Mouse (Mus musculus) stomach, postnatal 0 days (tissue): ENCODE measurements around the gene Asic4. TPM values are rescaled to one million over a fixed set of nuclear protein-coding genes. Genes with fewer than 3 reads are reported as not detected.
A peak's percentile ranks its signal among the peaks of the same experiment; 100 is the strongest.

Experiments
- ATAC-seq: fragments of 200-750 bp; cut with Nextera tagmentation; 2 replicates; pipeline ENCODE4 v1.8.0; 2017; ENCODE audit not compliant: low FRiP score, low TSS enrichment
- DNase-seq: peaks from one replicate; pipeline ENCODE4 v3.0.0-alpha.2; 2016; ENCODE audit warnings: low spot score
- H3K27ac ChIP-seq: fragments of 300-500 bp; sonication (generic); replicated peaks from 2 replicates; pipeline ENCODE4 v1.5.1; 2014; ENCODE audit warnings: mild to moderate bottlenecking, control low read depth
- H3K27me3 ChIP-seq: fragments of 300-500 bp; sonication (generic); 2 replicates; pipeline ENCODE4 v1.6.1; 2014; ENCODE audit warnings: low read length; ENCODE audit not compliant: control insufficient read depth, insufficient read depth
- H3K36me3 ChIP-seq: fragments of 300-500 bp; sonication (generic); 2 replicates; pipeline ENCODE4 v1.6.1; 2014; ENCODE audit warnings: low read length, mixed read lengths; ENCODE audit not compliant: control insufficient read depth, insufficient read depth
- H3K4me1 ChIP-seq: fragments of 300-500 bp; sonication (generic); replicated peaks from 2 replicates; pipeline ENCODE4 v1.6.1; 2014; ENCODE audit warnings: antibody characterized with exemption; ENCODE audit not compliant: control insufficient read depth, insufficient read depth
- H3K4me2 ChIP-seq: fragments of 300-500 bp; sonication (generic); replicated peaks from 2 replicates; pipeline ENCODE4 v1.6.1; 2014; ENCODE audit warnings: low read depth, mild to moderate bottlenecking, control low read depth, moderate library complexity
- H3K4me3 ChIP-seq: fragments of 300-500 bp; sonication (generic); 2 replicates; pipeline ENCODE4 v1.5.1; 2014; ENCODE audit warnings: low read depth, low read length, control low read depth
- H3K9ac ChIP-seq: fragments of 300-500 bp; sonication (generic); 2 replicates; pipeline ENCODE4 v1.6.1; 2014; ENCODE audit warnings: mild to moderate bottlenecking, low read length, control low read depth, mixed read lengths
- H3K9me3 ChIP-seq: fragments of 300-500 bp; sonication (generic); 2 replicates; pipeline ENCODE4 v1.6.1; 2016; ENCODE audit warnings: low read length; ENCODE audit not compliant: control insufficient read depth
- CTCF ChIP-seq: IDR thresholded peaks from 2 replicates; pipeline ENCODE4 v1.5.1; 2016; ENCODE audit warnings: antibody characterized with exemption, low read depth, mild to moderate bottlenecking, moderate library complexity
- EP300 ChIP-seq: optimal IDR thresholded peaks from 2 replicates; pipeline ENCODE3; 2016; ENCODE audit warnings: antibody characterized with exemption
- WGBS: fragments of 180-500 bp; shearing (Covaris S2); extraction: QIAGEN DNeasy Blood & Tissue Kit; methylation state at CpG from one replicate; pipeline ENCODE4 v1.1.7; 2014; 5-methylcytosine and 5-hydroxymethylcytosine counted together
- polyA plus RNA-seq: library from polyadenylated mRNA; unstranded; fragments of >200 nt; fragmentation: Nextera tagmentation; extraction: Ambion mirVana; gene quantifications from 2 replicates; pipeline ENCODE4 v1.2.1, GENCODE M21; 2015

Gene Asic4
- polyA plus RNA-seq, 1 experiment from 2014 or later: 0.55 TPM

- DNase-seq: no peak
- Histone ChIP-seq H3K4me2 (no peak overlapping the region), H3K9me3 (no peaks in the 10 kb centered on the region), H3K4me1 (no peaks in the 10 kb centered on the region; the same call in 1 of the 2 replicates), H3K27ac (no peak overlapping the region), H3K27me3 (no peaks in the 10 kb centered on the region), H3K9ac (no peak overlapping the region), H3K4me3 (no peak overlapping the region), H3K36me3 (no peaks in the 10 kb centered on the region)
- no peak for ATAC-seq
- TF ChIP-seq EP300 (no peak), CTCF (no peak)
- WGBS: 90% methylated on average over 3 of the region's 3 CpGs
These were observed 62.3 kb downstream of the Asic4 start for GRCm38 (mm10) chr1:75512550-75512949.

GRCm38 (mm10) chr1:75516703-75517380, 66.6 kb downstream of the Asic4 start:
- WGBS: 65% methylated on average over 15 of the region's 15 CpGs
- no peak for ATAC-seq
- Histone ChIP-seq H3K4me1 (0 out of 2 replicates have a peak, but pooled peaks cover 6% of the 10 kb centered on the region), H3K9me3 (no peaks in the 10 kb centered on the region), H3K9ac (no peak overlapping the region), H3K4me3 (no peak overlapping the region), H3K36me3 (no peaks in the 10 kb centered on the region), H3K27ac (no peak overlapping the region), H3K4me2 (no peak overlapping the region), H3K27me3 (no peaks in the 10 kb centered on the region)
- TF ChIP-seq CTCF (no peak), EP300 (no peak)
- no peak for DNase-seq

- 43% methylated on average over 3 of the region's 4 CpGs for WGBS
- Histone ChIP-seq H3K27me3 (no peaks in the 10 kb centered on the region), H3K4me2 (no peak overlapping the region), H3K9ac (no peak overlapping the region), H3K4me3 (no peak overlapping the region), H3K9me3 (no peaks in the 10 kb centered on the region), H3K4me1 (peaks cover 6% of the 10 kb centered on the region; the same call in 1 of the 2 replicates), H3K27ac (no peak overlapping the region), H3K36me3 (no peaks in the 10 kb centered on the region)
- no peak for TF ChIP-seq EP300
- no peak for TF ChIP-seq CTCF
- DNase-seq (peak; percentile 59), ATAC-seq (peak; percentile 42; the same call in 1 of the 2 replicates)
These were observed 67.7 kb downstream of the Asic4 start for GRCm38 (mm10) chr1:75517984-75518383.

- H3K4me2 ChIP-seq: no peak overlapping the region
- no peaks in the 10 kb centered on the region for H3K9me3 ChIP-seq
- 93% methylated on average over 4 of the region's 4 CpGs for WGBS
- no peak overlapping the region for H3K27ac ChIP-seq
- no peak for DNase-seq
- no peak overlapping the region for H3K4me3 ChIP-seq
- ATAC-seq: no peak
- no peak overlapping the region for H3K9ac ChIP-seq
- H3K27me3 ChIP-seq: no peaks in the 10 kb centered on the region
- peaks cover 6% of the 10 kb centered on the region; the same call in 1 of the 2 replicates for H3K4me1 ChIP-seq
- no peak for TF ChIP-seq CTCF
- no peak for TF ChIP-seq EP300
- no peaks in the 10 kb centered on the region for H3K36me3 ChIP-seq
These were observed 68.2 kb downstream of the Asic4 start for GRCm38 (mm10) chr1:75518427-75518826.

GRCm38 (mm10) chr1:75519576-75519975, 69.3 kb downstream of the Asic4 start:
- Histone ChIP-seq H3K9ac (no peak overlapping the region), H3K4me3 (no peak overlapping the region), H3K4me2 (no peak overlapping the region), H3K36me3 (no peaks in the 10 kb centered on the region), H3K9me3 (no peaks in the 10 kb centered on the region), H3K27me3 (no peaks in the 10 kb centered on the region), H3K27ac (peak overlapping the region; percentile 83), H3K4me1 (peaks cover 6% of the 10 kb centered on the region; the same call in 1 of the 2 replicates)
- 26% methylated on average over 5 of the region's 5 CpGs for WGBS
- no peak for ATAC-seq
- TF ChIP-seq CTCF: no peak
- TF ChIP-seq EP300: no peak
- DNase-seq: no peak

GRCm38 (mm10) chr1:75521321-75522031, 71.2 kb downstream of the Asic4 start, which contains the start of gene Stk11ip:
Gene Stk11ip, plus strand, starts transcription at chr1:75521529.
- under 1% methylated on average over 46 of the region's 46 CpGs for WGBS
- Histone ChIP-seq H3K4me2 (peak within 1 kb of the TSS; percentile 50), H3K36me3 (no peaks in the 10 kb centered on the region), H3K4me3 (peak within 1 kb of the TSS; percentile 53), H3K9ac (peak within 1 kb of the TSS; percentile 50), H3K27me3 (no peaks in the 10 kb centered on the region), H3K9me3 (no peaks in the 10 kb centered on the region), H3K27ac (peak within 1 kb of the TSS; percentile 95), H3K4me1 (peaks cover 6% of the 10 kb centered on the region; the same call in 1 of the 2 replicates)
- DNase-seq: peak; percentile 98
- TF ChIP-seq CTCF (no peak; the same call in 1 of the 2 replicates), EP300 (peak; percentile 25)
- ATAC-seq: peak; percentile 98

Other genes starting within 250 kb of the Asic4 start
- 5.2 and 7.1 TPM in 2 replicates for gene Glb1l, start 239.6 kb upstream of the Asic4 start, polyA plus RNA-seq
- 57.9 and 58.1 TPM in 2 replicates for gene Stk16, start 239.6 kb upstream of the Asic4 start, polyA plus RNA-seq
- 314 and 325 TPM in 2 replicates for gene Tuba4a, start 230.6 kb upstream of the Asic4 start, polyA plus RNA-seq
- 0.25 TPM in 1 of 2 replicates, not detected in the other for gene A630095N17Rik, start 218.3 kb upstream of the Asic4 start, polyA plus RNA-seq
- gene Dnajb2, start 214.0 kb upstream of the Asic4 start, polyA plus RNA-seq: 24.2 and 25.8 TPM in 2 replicates
- gene Ptprn, start 185.9 kb upstream of the Asic4 start, polyA plus RNA-seq: 2.3 and 2.5 TPM in 2 replicates
- gene Resp18, start 172.0 kb upstream of the Asic4 start, polyA plus RNA-seq: 7.7 and 8.7 TPM in 2 replicates
- gene Dnpep, start 132.4 kb upstream of the Asic4 start, polyA plus RNA-seq: 104 and 108 TPM in 2 replicates
- 223 and 291 TPM in 2 replicates for gene Des, start 90.1 kb upstream of the Asic4 start, polyA plus RNA-seq
- gene Speg, start 75.1 kb upstream of the Asic4 start, polyA plus RNA-seq: 28.8 and 30.0 TPM in 2 replicates
- 85.2 and 98.6 TPM in 2 replicates for gene Gmppa, start 14.5 kb upstream of the Asic4 start, polyA plus RNA-seq
- gene Chpf, start 28.9 kb downstream of the Asic4 start, polyA plus RNA-seq: 24.6 and 25.2 TPM in 2 replicates
- gene Tmem198, start 29.1 kb downstream of the Asic4 start, polyA plus RNA-seq: 1.4 and 1.7 TPM in 2 replicates
- gene Obsl1, start 56.0 kb downstream of the Asic4 start, polyA plus RNA-seq: 17.9 and 21.2 TPM in 2 replicates
- gene Inha, start 56.6 kb downstream of the Asic4 start, polyA plus RNA-seq: 4.7 and 6.1 TPM in 2 replicates
- gene Stk11ip, start 71.1 kb downstream of the Asic4 start, polyA plus RNA-seq: 6.7 and 6.8 TPM in 2 replicates
- gene Slc4a3, start 95.8 kb downstream of the Asic4 start, polyA plus RNA-seq: 7.1 and 7.9 TPM in 2 replicates